Mouse (Mus musculus) left cerebral cortex, adult 2 months (tissue): ENCODE data around the gene Pxylp1. TPM values are rescaled to one million over a fixed set of nuclear protein-coding genes. Genes with fewer than 3 reads are reported as not detected.
A peak's percentile ranks its signal among the peaks of the same experiment; 100 is the strongest.

ENCODE experiments used
- DNase-seq, 2 experiments: peaks; one replicate each; pipeline ENCODE4 v3.0.0; 2021 to 2022; ENCODE audit warnings: low spot score in 2 of 2, mixed read lengths in 1 of 2; ENCODE audit errors: extremely low spot score in 1 of 2
- H3K27ac ChIP-seq: fragments of 200-600 bp; 2 replicates; pipeline ENCODE4 v1.8.1; 2022
- H3K4me3 ChIP-seq: fragments of 200-600 bp; 2 replicates; pipeline ENCODE4 v1.8.1; 2022
- CTCF ChIP-seq: fragments of 200-600 bp; IDR thresholded peaks from 2 replicates; pipeline ENCODE4 v1.8.1; 2022; ENCODE audit warnings: antibody characterized with exemption, mild to moderate bottlenecking, moderate library complexity
- intact Hi-C: fragments of 180-260 bp; cut with DNase I; formaldehyde crosslinking; loops from one replicate; pipeline ENCODE4 v1.15.1; 2025
- total RNA-seq, 2 experiments: library from RNA; stranded (reverse); gene quantifications; 2 replicates each; pipeline ENCODE4 v1.2.3; 2021

The Pxylp1 gene
- total RNA-seq, 2 experiments from 2014 or later: 17.7 to 19.5 TPM

- no peak for DNase-seq
- Histone ChIP-seq H3K27ac (no peak overlapping the region), H3K4me3 (no peak overlapping the region)
- intact Hi-C loops: no loop called here
- peak; percentile 39 for TF ChIP-seq CTCF
Measured at GRCm38 (mm10) chr9:96800131-96800825, 92.2 kb downstream of the Pxylp1 start.

GRCm38 (mm10) chr9:96797311-96797710 lies 95.2 kb downstream of the Pxylp1 start:
- no peak for TF ChIP-seq CTCF
- DNase-seq: no peak
- no peak overlapping the region for H3K4me3 ChIP-seq
- H3K27ac ChIP-seq: no peak overlapping the region
- intact Hi-C loops: loop anchor here (5.0 kb wide), 2 partner anchors 125 to 220 kb away; no protein-coding TSS in a partner anchor

- no peak for TF ChIP-seq CTCF
- Histone ChIP-seq H3K27ac (peak overlapping the region; percentile 87), H3K4me3 (peak overlapping the region; percentile 51)
- peak; percentile 37 to 38 for DNase-seq
- intact Hi-C loops: loop anchor here (5.0 kb wide), 2 partner anchors 123 to 218 kb away; no protein-coding TSS in a partner anchor
Measured at GRCm38 (mm10) chr9:96795399-96795928, 97.0 kb downstream of the Pxylp1 start.

GRCm38 (mm10) chr9:96794601-96795000 lies 97.9 kb downstream of the Pxylp1 start:
- Histone ChIP-seq H3K27ac (no peak overlapping the region), H3K4me3 (no peak overlapping the region)

GRCm38 (mm10) chr9:96792543-96792942 lies 99.9 kb downstream of the Pxylp1 start:
- intact Hi-C loops: no loop called here
- no peak for TF ChIP-seq CTCF

More at GRCm38 (mm10) chr9:96794601-96795000, 97.9 kb downstream of the Pxylp1 start:
- DNase-seq: no peak
- TF ChIP-seq CTCF: no peak
- intact Hi-C loops: no loop called here

GRCm38 (mm10) chr9:96790389-96791007 lies 102.0 kb downstream of the Pxylp1 start:
- TF ChIP-seq CTCF: peak; percentile 32
- Histone ChIP-seq H3K4me3 (no peak overlapping the region), H3K27ac (no peak overlapping the region)
- DNase-seq: no peak
- intact Hi-C loops: no loop called here

More at GRCm38 (mm10) chr9:96792543-96792942, 99.9 kb downstream of the Pxylp1 start:
- no peak for DNase-seq
- no peak overlapping the region for H3K27ac ChIP-seq
- H3K4me3 ChIP-seq: no peak overlapping the region

- TF ChIP-seq CTCF: no peak
- intact Hi-C loops: no loop called here
- Histone ChIP-seq H3K4me3 (no peak overlapping the region), H3K27ac (no peak overlapping the region)
- no peak for DNase-seq
Measured at GRCm38 (mm10) chr9:96789906-96790305, 102.6 kb downstream of the Pxylp1 start.

GRCm38 (mm10) chr9:96787797-96788196 lies 104.7 kb downstream of the Pxylp1 start:
- Histone ChIP-seq H3K27ac (no peak overlapping the region), H3K4me3 (no peak overlapping the region)
- TF ChIP-seq CTCF: no peak
- intact Hi-C loops: no loop called here
- DNase-seq: no peak

GRCm38 (mm10) chr9:96785871-96786342 lies 106.6 kb downstream of the Pxylp1 start:
- DNase-seq: no peak
- Histone ChIP-seq H3K4me3 (no peak overlapping the region), H3K27ac (no peak overlapping the region)
- intact Hi-C loops: no loop called here
- no peak for TF ChIP-seq CTCF

GRCm38 (mm10) chr9:96785187-96785586 lies 107.3 kb downstream of the Pxylp1 start:
- Histone ChIP-seq H3K4me3 (no peak overlapping the region), H3K27ac (no peak overlapping the region)
- intact Hi-C loops: no loop called here
- TF ChIP-seq CTCF: no peak
- no peak for DNase-seq

GRCm38 (mm10) chr9:96783667-96784066 lies 108.8 kb downstream of the Pxylp1 start:
- H3K27ac ChIP-seq: no peak overlapping the region
- no peak for DNase-seq
- TF ChIP-seq CTCF: no peak
- intact Hi-C loops: no loop called here
- no peak overlapping the region for H3K4me3 ChIP-seq

- no peak for DNase-seq
- intact Hi-C loops: no loop called here
- TF ChIP-seq CTCF: no peak
- Histone ChIP-seq H3K27ac (no peak overlapping the region), H3K4me3 (no peak overlapping the region)
Measured at GRCm38 (mm10) chr9:96783258-96783657, 109.2 kb downstream of the Pxylp1 start.
